Mouse (Mus musculus) G1E (cell line): ENCODE measurements around the gene Mcat.
A peak's percentile ranks its signal among the peaks of the same experiment; 100 is the strongest.

ENCODE experiments used
- CTCF ChIP-seq: IDR thresholded peaks from 2 replicates; pipeline ENCODE4 v1.5.1; 2012; ENCODE audit warnings: low read depth, low read length, inconsistent platforms, mixed read lengths
- GATA1 ChIP-seq: IDR thresholded peaks from 2 replicates; pipeline ENCODE4 v1.6.1; 2012; ENCODE audit warnings: borderline replicate concordance, low read length, inconsistent platforms, mixed read lengths

DNA sequence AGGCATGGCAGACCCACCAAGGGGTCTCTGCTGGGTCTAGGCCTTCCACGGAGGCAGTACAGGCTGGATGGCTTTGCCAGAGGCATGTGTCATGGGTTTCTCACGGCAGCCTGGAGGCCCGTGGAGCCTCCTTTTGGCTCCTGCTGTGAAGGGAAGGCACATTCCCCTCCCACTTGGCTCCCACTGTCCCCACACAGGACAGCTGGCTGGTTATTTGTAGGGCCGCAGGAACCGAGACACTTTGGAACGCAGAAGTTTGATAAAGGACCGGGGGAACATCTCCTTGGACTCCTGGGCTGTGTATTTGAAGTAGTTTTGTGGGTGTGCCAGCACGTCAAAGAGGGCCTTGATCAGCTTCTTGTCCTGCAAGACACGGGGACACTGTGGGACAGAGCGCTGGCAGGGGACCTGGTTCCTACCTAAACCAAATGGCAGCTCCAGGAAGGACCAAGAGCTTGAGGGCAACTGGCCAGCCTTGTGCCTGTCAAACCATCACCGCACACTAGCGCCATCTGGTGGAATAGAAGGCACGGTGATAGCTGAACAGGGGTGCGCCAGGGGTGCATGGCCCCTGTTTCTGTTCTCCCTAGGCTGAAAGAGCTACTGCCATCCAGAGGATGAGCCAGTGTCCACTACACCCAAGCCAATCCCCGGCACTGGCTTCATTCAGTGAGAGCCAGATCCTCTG, 43.7 kb upstream of the Mcat start:
- peak; percentile 91 for TF ChIP-seq CTCF
- no peak for TF ChIP-seq GATA1
